Mouse (Mus musculus) inflammation-experienced regulatory T-cells, adult 6 months (primary cell): ENCODE measurements at regions not wholly inside any gene's neighbourhood (a gene's known extent, or its start where the extent isn't known, plus 50 kb on each side); places are given as distances from the start of the nearest gene placed in this dataset.

Experiments used
- ATAC-seq: one replicate; pipeline ENCODE4 v1.8.0; 2017

GRCm38 (mm10) chr1:61181099-61181821, 203.5 kb downstream of the Icos start:
- ATAC-seq: peak; percentile 91

- no peak for ATAC-seq
Measured at GRCm38 (mm10) chr1:61187381-61188100, 209.8 kb downstream of the Icos start.

- no peak for ATAC-seq
Measured at GRCm38 (mm10) chr1:61190921-61191320, 213.2 kb downstream of the Icos start.

- no peak for ATAC-seq
Measured at GRCm38 (mm10) chr1:61198549-61199062, 220.9 kb downstream of the Icos start.

- ATAC-seq: no peak
Measured at GRCm38 (mm10) chr1:61201006-61201405, 223.3 kb downstream of the Icos start.

- ATAC-seq: no peak
Measured at GRCm38 (mm10) chr1:61202079-61202478, 224.4 kb downstream of the Icos start.

- ATAC-seq: no peak
Measured at GRCm38 (mm10) chr1:61203170-61203569, 225.4 kb downstream of the Icos start.

GRCm38 (mm10) chr1:61203612-61204011, 225.9 kb downstream of the Icos start:
- no peak for ATAC-seq

GRCm38 (mm10) chr1:61205137-61205536, 227.4 kb downstream of the Icos start:
- no peak for ATAC-seq

GRCm38 (mm10) chr1:61206861-61207380, 229.2 kb downstream of the Icos start:
- no peak for ATAC-seq

- no peak for ATAC-seq
Measured at GRCm38 (mm10) chr1:61208386-61208785, 230.7 kb downstream of the Icos start.

- no peak for ATAC-seq
Measured at GRCm38 (mm10) chr1:61221131-61221530, 243.4 kb downstream of the Icos start.

GRCm38 (mm10) chr1:61228942-61229341, 251.2 kb downstream of the Icos start:
- no peak for ATAC-seq

- ATAC-seq: no peak
Measured at GRCm38 (mm10) chr1:61233001-61233400, 255.3 kb downstream of the Icos start.

- no peak for ATAC-seq
Measured at GRCm38 (mm10) chr1:61233476-61234297, 256.0 kb downstream of the Icos start.

- ATAC-seq: no peak
Measured at GRCm38 (mm10) chr1:61234298-61234682, 256.6 kb downstream of the Icos start.

- ATAC-seq: no peak
Measured at GRCm38 (mm10) chr1:61236511-61236910, 258.8 kb downstream of the Icos start.

GRCm38 (mm10) chr1:61238668-61239067, 260.9 kb downstream of the Icos start:
- ATAC-seq: no peak

GRCm38 (mm10) chr1:61257561-61257960, 279.8 kb downstream of the Icos start:
- ATAC-seq: no peak

GRCm38 (mm10) chr1:61263466-61263865, 285.7 kb downstream of the Icos start:
- no peak for ATAC-seq

- ATAC-seq: no peak
Measured at GRCm38 (mm10) chr1:61265706-61266127, 288.0 kb downstream of the Icos start.

- ATAC-seq: no peak
Measured at GRCm38 (mm10) chr1:61273843-61274242, 296.1 kb downstream of the Icos start.

- ATAC-seq: no peak
Measured at GRCm38 (mm10) chr1:61274244-61274643, 296.5 kb downstream of the Icos start.
